Mouse (Mus musculus) layer of hippocampus, adult 18-20 months (tissue): ENCODE measurements at regions not wholly inside any gene's neighbourhood (a gene's known extent, or its start where the extent isn't known, plus 50 kb on each side); places are given as distances from the start of the nearest gene placed in this dataset.
"Not testable (repeated sequence)": the region's sequence is repeated elsewhere in the genome, so short reads cannot be mapped to it uniquely, and the experiment has no call there.

Source experiments
- DNase-seq, 2 experiments: peaks; one replicate each; pipeline ENCODE4 v3.0.0; 2022; ENCODE audit warnings: low spot score in 2 of 2

GRCm38 (mm10) chr1:157048996-157049395 lies 59.5 kb downstream of the Tex35 start:
- no peak for DNase-seq

GRCm38 (mm10) chr1:157048201-157048923 lies 60.1 kb downstream of the Tex35 start:
- DNase-seq: no peak

GRCm38 (mm10) chr1:157047751-157048200 lies 60.7 kb downstream of the Tex35 start:
- DNase-seq: no peak

GRCm38 (mm10) chr1:157046760-157047182 lies 61.7 kb downstream of the Tex35 start:
- DNase-seq: no peak

GRCm38 (mm10) chr1:157039836-157040196 lies 68.7 kb downstream of the Tex35 start:
- no peak for DNase-seq

- DNase-seq: peak in 1 of 2 experiments; percentile 68
These were observed 69.3 kb downstream of the Tex35 start for GRCm38 (mm10) chr1:157039016-157039835.

GRCm38 (mm10) chr1:157038111-157039008 lies 70.1 kb downstream of the Tex35 start:
- DNase-seq: no peak

- no peak for DNase-seq
These were observed 71.1 kb downstream of the Tex35 start for GRCm38 (mm10) chr1:157037246-157037991.

GRCm38 (mm10) chr1:157036779-157037178 lies 71.7 kb downstream of the Tex35 start:
- no peak for DNase-seq

- DNase-seq: not testable (repeated sequence)
These were observed 73.3 kb downstream of the Tex35 start for GRCm38 (mm10) chr1:157035221-157035620.

GRCm38 (mm10) chr1:157028682-157029081 lies 79.8 kb downstream of the Tex35 start:
- DNase-seq: no peak

GRCm38 (mm10) chr1:157027681-157028080 lies 80.8 kb downstream of the Tex35 start:
- no peak for DNase-seq

GRCm38 (mm10) chr1:157023462-157023861 lies 84.0 kb upstream of the Ralgps2 start:
- no peak for DNase-seq

- no peak for DNase-seq
These were observed 83.3 kb upstream of the Ralgps2 start for GRCm38 (mm10) chr1:157022456-157023435.

GRCm38 (mm10) chr1:157019892-157020291 lies 80.5 kb upstream of the Ralgps2 start:
- peak; percentile 38 to 59 for DNase-seq

- DNase-seq: no peak
These were observed 79.3 kb upstream of the Ralgps2 start for GRCm38 (mm10) chr1:157018726-157019125.

GRCm38 (mm10) chr1:157017198-157017994 lies 78.0 kb upstream of the Ralgps2 start:
- no peak for DNase-seq

- no peak for DNase-seq
These were observed 77.2 kb upstream of the Ralgps2 start for GRCm38 (mm10) chr1:157016625-157017024.
